Mouse (Mus musculus) liver, embryonic 13.5 days (tissue): ENCODE results near the gene Foxl1. TPM values are rescaled to one million over a fixed set of nuclear protein-coding genes. Genes with fewer than 3 reads are reported as not detected.
A peak's percentile ranks its signal among the peaks of the same experiment; 100 is the strongest.
"Not testable (repeated sequence)": the region's sequence is repeated elsewhere in the genome, so short reads cannot be mapped to it uniquely, and the experiment has no call there.

ENCODE experiments used
- ATAC-seq: fragments of 200-750 bp; cut with Nextera tagmentation; 2 replicates; pipeline ENCODE4 v1.8.0; 2017; ENCODE audit warnings: low read depth, mild to moderate bottlenecking, moderate number of reproducible peaks, moderate library complexity
- DNase-seq: peaks from one replicate; pipeline ENCODE4 v3.0.0; 2022
- H3K27ac ChIP-seq: fragments of 300-500 bp; sonication (generic); 2 replicates; pipeline ENCODE4 v1.5.1; 2015; ENCODE audit warnings: moderate library complexity, mild to moderate bottlenecking, inconsistent platforms
- H3K27me3 ChIP-seq: fragments of 300-500 bp; sonication (generic); 2 replicates; pipeline ENCODE4 v1.6.1; 2015; ENCODE audit warnings: mild to moderate bottlenecking, inconsistent platforms
- H3K36me3 ChIP-seq: fragments of 300-500 bp; sonication (generic); 2 replicates; pipeline ENCODE4 v1.6.1; 2015; ENCODE audit warnings: mild to moderate bottlenecking, inconsistent platforms
- H3K4me1 ChIP-seq: fragments of 300-500 bp; sonication (generic); replicated peaks from 2 replicates; pipeline ENCODE4 v1.6.1; 2015; ENCODE audit warnings: inconsistent platforms
- H3K4me2 ChIP-seq: fragments of 300-500 bp; sonication (generic); 2 replicates; pipeline ENCODE4 v1.6.1; 2015; ENCODE audit warnings: inconsistent platforms, mild to moderate bottlenecking, moderate library complexity
- H3K4me3 ChIP-seq: fragments of 300-500 bp; sonication (generic); replicated peaks from 2 replicates; pipeline ENCODE4 v1.5.1; 2015; ENCODE audit warnings: mild to moderate bottlenecking, inconsistent platforms
- H3K9ac ChIP-seq: fragments of 300-500 bp; sonication (generic); 2 replicates; pipeline ENCODE4 v1.6.1; 2015; ENCODE audit warnings: mild to moderate bottlenecking, inconsistent platforms
- H3K9me3 ChIP-seq: fragments of 300-500 bp; sonication (generic); replicated peaks from 2 replicates; pipeline ENCODE4 v1.6.1; 2016; ENCODE audit warnings: inconsistent platforms
- WGBS: fragments of 180-500 bp; shearing (Covaris S2); methylation state at CpG from one replicate; pipeline ENCODE4 v1.1.7; 2015; ENCODE audit not compliant: insufficient replicate concordance; 5-methylcytosine and 5-hydroxymethylcytosine counted together
- polyA plus RNA-seq: library from polyadenylated mRNA; unstranded; fragments of >200 nt; fragmentation: Nextera tagmentation; extraction: Ambion mirVana; gene quantifications from 2 replicates; pipeline ENCODE4 v1.2.1, GENCODE M21; 2015

The Foxl1 gene
- polyA plus RNA-seq, 1 experiment from 2014 or later = 0.14 TPM

GRCm38 (mm10) chr8:121126694-121127093, 1.0 kb upstream of the Foxl1 start:
- Histone ChIP-seq H3K27ac (no peak overlapping the region), H3K4me3 (no peak overlapping the region), H3K27me3 (peaks cover 99% of the 10 kb centered on the region), H3K4me2 (no peak overlapping the region), H3K9me3 (no peaks in the 10 kb centered on the region), H3K4me1 (peaks cover 13% of the 10 kb centered on the region), H3K36me3 (no peaks in the 10 kb centered on the region), H3K9ac (no peak overlapping the region)
- DNase-seq (no peak), ATAC-seq (no peak)
- WGBS = 8% methylated on average over 6 of the region's 6 CpGs

DNA sequence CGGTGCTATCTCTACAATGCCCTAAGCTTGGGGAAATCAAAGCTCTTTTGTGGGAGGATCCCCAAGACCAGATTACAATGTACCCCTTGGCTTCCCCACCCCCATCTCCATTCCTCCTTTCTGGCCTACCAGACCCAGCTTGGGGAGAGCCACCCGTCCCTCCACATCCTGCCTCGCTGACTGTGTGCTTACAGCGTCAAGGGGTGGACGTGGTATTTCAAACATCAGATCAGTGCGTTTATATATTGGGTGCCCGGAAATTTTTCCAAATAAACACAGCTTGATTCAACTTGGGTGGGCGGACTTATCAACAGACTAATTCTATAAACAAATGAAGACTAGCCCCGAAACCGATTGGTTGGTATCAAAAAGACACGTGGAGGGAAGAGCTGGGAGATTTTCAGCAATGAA, 444 bp upstream of the Foxl1 start:
- 2% methylated on average over 11 of the region's 11 CpGs for WGBS
- Histone ChIP-seq H3K27ac (no peak overlapping the region), H3K36me3 (no peaks in the 10 kb centered on the region), H3K9me3 (no peaks in the 10 kb centered on the region), H3K4me3 (no peak overlapping the region), H3K27me3 (peaks cover 99% of the 10 kb centered on the region), H3K4me1 (peaks cover 13% of the 10 kb centered on the region), H3K4me2 (no peak overlapping the region), H3K9ac (no peak overlapping the region)
- no peak for ATAC-seq
- no peak for DNase-seq

DNA sequence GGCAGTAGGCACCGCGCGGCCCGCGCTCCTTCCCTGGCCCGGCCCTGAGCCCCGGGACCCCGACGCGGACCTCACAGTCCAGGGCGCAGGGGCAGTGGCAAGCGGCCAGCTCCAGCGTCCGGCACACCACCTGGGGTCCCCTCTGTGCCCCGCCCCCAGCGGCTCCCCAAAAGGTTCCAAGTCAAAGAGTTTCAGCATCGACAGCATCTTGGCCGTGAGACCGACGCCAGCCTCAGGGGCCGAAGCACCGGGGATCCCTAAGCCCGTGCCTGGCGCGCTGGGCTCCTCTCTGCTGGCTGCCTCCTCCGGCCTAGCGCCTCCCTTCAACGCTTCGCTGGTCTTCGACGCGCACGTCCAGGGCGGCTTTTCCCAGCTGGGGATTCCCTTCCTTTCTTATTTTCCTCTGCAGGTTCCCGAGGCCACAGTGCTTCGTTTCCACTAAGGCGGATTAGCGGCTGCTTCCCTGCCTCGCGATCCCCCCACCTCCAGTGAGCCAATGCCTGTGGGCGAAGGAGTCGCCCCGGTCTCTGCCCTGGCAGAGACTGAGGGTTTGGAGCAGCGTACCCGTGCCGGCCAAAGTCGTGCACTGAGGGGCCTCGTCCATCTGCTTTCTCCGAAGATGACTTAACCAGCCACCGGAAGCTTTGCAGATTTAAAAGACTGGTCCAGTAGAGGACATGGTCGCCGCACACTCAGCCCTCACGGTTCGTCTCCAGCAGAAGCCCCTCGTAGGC, 958 bp downstream of the Foxl1 start:
- peaks cover 92% of the 10 kb centered on the region for H3K27me3 ChIP-seq
- no peaks in the 10 kb centered on the region for H3K9me3 ChIP-seq
- ATAC-seq = no peak
- H3K36me3 ChIP-seq = no peaks in the 10 kb centered on the region
- H3K27ac ChIP-seq = no peak overlapping the region
- peak overlapping the region; percentile 12; the same call in 1 of the 2 replicates for H3K4me2 ChIP-seq
- DNase-seq = no peak
- peak overlapping the region; percentile 10 for H3K4me3 ChIP-seq
- no peak overlapping the region; the same call in 1 of the 2 replicates for H3K9ac ChIP-seq
- 3% methylated on average over 54 of the region's 55 CpGs for WGBS
- peaks cover 13% of the 10 kb centered on the region for H3K4me1 ChIP-seq

DNA sequence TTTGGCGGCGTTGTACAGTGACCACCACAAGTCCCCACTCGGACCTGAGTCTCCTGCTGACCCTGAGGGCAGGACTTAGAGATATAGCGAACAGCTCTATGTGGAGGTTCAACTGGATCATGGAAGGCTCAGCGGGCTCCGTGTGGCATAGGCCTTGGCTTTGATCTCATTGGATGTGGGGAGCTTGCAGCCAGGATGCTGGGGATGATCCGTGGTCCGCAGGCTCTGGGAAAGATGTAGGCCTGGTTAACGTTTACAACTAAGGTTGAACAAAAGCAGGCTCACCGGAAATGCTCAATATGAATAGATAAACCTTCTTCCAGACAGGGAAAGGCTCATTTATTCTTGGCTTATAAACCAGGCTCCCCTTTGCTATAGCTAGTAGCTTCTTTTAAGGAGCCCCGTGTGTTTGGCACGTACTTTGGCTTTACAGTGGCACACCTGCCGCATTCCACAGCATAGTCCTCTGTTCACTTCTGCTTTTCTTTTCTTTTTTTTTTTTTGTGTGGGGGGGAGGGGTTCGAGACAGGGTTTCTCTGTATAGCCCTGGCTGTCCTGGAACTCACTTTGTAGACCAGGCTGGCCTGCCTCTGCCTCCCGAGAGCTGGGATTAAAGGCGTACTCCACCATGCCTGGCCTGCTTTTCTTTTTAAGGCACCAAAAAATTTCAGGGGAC, 1.7 kb downstream of the Foxl1 start:
- Histone ChIP-seq H3K4me2 (no peak overlapping the region), H3K27me3 (peaks cover 92% of the 10 kb centered on the region), H3K27ac (no peak overlapping the region)

GRCm38 (mm10) chr8:121130522-121130921, 2.8 kb downstream of the Foxl1 start:
- WGBS = 28% methylated on average over 5 of the region's 5 CpGs
- no peak for ATAC-seq
- no peak overlapping the region for H3K4me2 ChIP-seq
- DNase-seq = no peak
- H3K9ac ChIP-seq = no peak overlapping the region
- no peak overlapping the region for H3K4me3 ChIP-seq
- peaks cover 12% of the 10 kb centered on the region for H3K4me1 ChIP-seq
- no peak overlapping the region for H3K27ac ChIP-seq
- H3K27me3 ChIP-seq = peaks cover 82% of the 10 kb centered on the region
- H3K9me3 ChIP-seq = no peaks in the 10 kb centered on the region
- H3K36me3 ChIP-seq = no peaks in the 10 kb centered on the region

More for the DNA sequence above, 1.7 kb downstream of the Foxl1 start:
- H3K4me3 ChIP-seq = no peak overlapping the region
- no peaks in the 10 kb centered on the region for H3K36me3 ChIP-seq
- WGBS = 16% methylated on average over 16 of the region's 16 CpGs
- no peaks in the 10 kb centered on the region for H3K9me3 ChIP-seq
- no peak overlapping the region for H3K9ac ChIP-seq
- DNase-seq (no peak), ATAC-seq (no peak)
- H3K4me1 ChIP-seq = peaks cover 13% of the 10 kb centered on the region

GRCm38 (mm10) chr8:121132961-121133513, 5.3 kb downstream of the Foxl1 start:
- H3K9me3 ChIP-seq = 0 out of 2 replicates have a peak, but pooled peaks cover 4% of the 10 kb centered on the region
- H3K4me1 ChIP-seq = peaks cover 5% of the 10 kb centered on the region
- peaks cover 57% of the 10 kb centered on the region for H3K27me3 ChIP-seq
- H3K4me3 ChIP-seq = no peak overlapping the region
- DNase-seq = no peak
- 43% methylated on average over 5 of the region's 5 CpGs for WGBS
- no peak overlapping the region for H3K9ac ChIP-seq
- no peak overlapping the region for H3K4me2 ChIP-seq
- H3K36me3 ChIP-seq = no peaks in the 10 kb centered on the region
- H3K27ac ChIP-seq = no peak overlapping the region
- ATAC-seq = no peak

- DNase-seq (no peak), ATAC-seq (no peak)
- WGBS = 71% methylated on average over 10 of the region's 10 CpGs
- Histone ChIP-seq H3K4me3 (no peak overlapping the region), H3K27me3 (peaks cover 46% of the 10 kb centered on the region), H3K27ac (no peak overlapping the region), H3K36me3 (no peaks in the 10 kb centered on the region), H3K4me2 (no peak overlapping the region), H3K9me3 (peaks cover 11% of the 10 kb centered on the region; the same call in 1 of the 2 replicates), H3K4me1 (no peaks in the 10 kb centered on the region), H3K9ac (no peak overlapping the region)
Observed at GRCm38 (mm10) chr8:121134102-121134501, 6.4 kb downstream of the Foxl1 start.

DNA sequence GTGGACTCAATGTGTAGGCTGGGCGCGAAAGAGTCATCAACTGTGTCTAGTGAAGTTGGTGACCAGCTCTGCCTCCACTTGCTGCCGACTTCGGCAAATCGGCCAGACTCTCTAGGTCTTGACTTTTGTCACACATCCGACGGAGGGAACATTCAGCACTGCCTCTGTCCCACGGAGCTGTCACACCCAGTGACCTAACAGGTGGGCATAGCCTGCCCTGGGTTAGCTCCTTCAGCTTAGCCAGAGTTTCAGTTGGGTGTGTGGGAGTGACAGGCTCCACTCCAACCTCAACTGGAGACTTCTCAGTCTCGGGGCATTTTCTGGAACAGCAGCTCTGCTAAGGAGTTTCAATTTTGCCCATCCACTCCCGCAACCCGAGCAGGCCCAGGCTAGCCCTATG, 6.8 kb downstream of the Foxl1 start:
- no peaks in the 10 kb centered on the region for H3K4me1 ChIP-seq
- H3K9me3 ChIP-seq = peaks cover 11% of the 10 kb centered on the region; the same call in 1 of the 2 replicates
- H3K4me2 ChIP-seq = no peak overlapping the region
- H3K9ac ChIP-seq = no peak overlapping the region
- ATAC-seq = no peak
- no peak overlapping the region for H3K4me3 ChIP-seq
- no peaks in the 10 kb centered on the region for H3K36me3 ChIP-seq
- no peak for DNase-seq
- no peak overlapping the region for H3K27ac ChIP-seq
- WGBS = 64% methylated on average over 11 of the region's 11 CpGs
- H3K27me3 ChIP-seq = peaks cover 42% of the 10 kb centered on the region

GRCm38 (mm10) chr8:121136856-121137255, 9.1 kb downstream of the Foxl1 start:
- H3K4me2 ChIP-seq = no peak overlapping the region
- no peak overlapping the region for H3K9ac ChIP-seq
- DNase-seq = no peak
- 78% methylated on average over 6 of the region's 6 CpGs for WGBS
- peaks cover 11% of the 10 kb centered on the region; the same call in 1 of the 2 replicates for H3K9me3 ChIP-seq
- no peak for ATAC-seq
- H3K27me3 ChIP-seq = peaks cover 20% of the 10 kb centered on the region; the same call in 1 of the 2 replicates
- H3K4me3 ChIP-seq = no peak overlapping the region
- H3K36me3 ChIP-seq = no peaks in the 10 kb centered on the region
- H3K27ac ChIP-seq = no peak overlapping the region
- no peaks in the 10 kb centered on the region for H3K4me1 ChIP-seq

DNA sequence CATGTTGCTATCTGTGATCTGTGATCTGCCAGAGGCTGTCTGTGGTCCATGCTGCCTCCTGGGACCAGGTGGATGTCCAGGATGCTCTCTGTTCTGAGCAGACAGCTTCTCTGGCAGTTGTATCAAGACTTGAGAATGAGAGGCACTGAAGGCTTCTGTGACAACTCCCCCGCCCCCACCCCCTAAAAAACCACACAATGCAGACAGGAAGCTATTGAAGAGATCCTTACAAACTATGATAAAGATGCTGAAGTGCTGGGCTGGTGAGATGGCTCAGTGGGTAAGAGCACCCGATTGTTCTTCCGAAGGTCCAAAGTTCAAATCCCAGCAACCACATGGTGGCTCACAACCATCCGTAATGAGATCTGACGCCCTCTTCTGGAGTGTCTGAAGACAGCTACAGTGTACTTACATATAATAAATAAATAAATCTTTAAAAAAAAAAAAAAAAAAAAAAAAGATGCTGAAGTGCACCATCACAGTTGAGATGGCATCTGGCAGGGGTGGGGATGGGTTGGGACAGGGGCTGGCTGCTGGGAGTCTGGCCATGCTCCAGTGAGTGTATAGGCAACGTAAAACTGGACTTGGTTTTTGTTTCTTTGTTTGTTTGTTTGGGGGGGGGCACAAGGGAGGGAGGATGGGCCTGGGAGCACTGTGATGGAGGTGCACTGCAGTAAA, 17.9 kb downstream of the Foxl1 start:
- not testable (repeated sequence) for H3K9me3 ChIP-seq, H3K27ac ChIP-seq, H3K4me1 ChIP-seq, ATAC-seq, H3K36me3 ChIP-seq, H3K9ac ChIP-seq, H3K4me3 ChIP-seq, H3K4me2 ChIP-seq, DNase-seq
- peaks cover 18% of the 10 kb centered on the region for H3K27me3 ChIP-seq
- 30% methylated on average over 4 of the region's 6 CpGs for WGBS

GRCm38 (mm10) chr8:121148573-121149083, 20.9 kb downstream of the Foxl1 start:
- ATAC-seq (no peak), DNase-seq (no peak)
- 23% methylated on average over 8 of the region's 8 CpGs for WGBS
- Histone ChIP-seq H3K9ac (no peak overlapping the region), H3K27me3 (peaks cover 14% of the 10 kb centered on the region), H3K36me3 (no peaks in the 10 kb centered on the region), H3K27ac (no peak overlapping the region), H3K9me3 (no peaks in the 10 kb centered on the region), H3K4me3 (no peak overlapping the region), H3K4me1 (no peaks in the 10 kb centered on the region), H3K4me2 (no peak overlapping the region)
